Mouse (Mus musculus) layer of hippocampus, adult 11-12 months (tissue): Measurements from ENCODE around the gene Cypt2.
"Not testable (repeated sequence)": the region's sequence is repeated elsewhere in the genome, so short reads cannot be mapped to it uniquely, and the experiment has no call there.

Experiments
- DNase-seq: peaks from one replicate; pipeline ENCODE4 v3.0.0; 2022; ENCODE audit warnings: low spot score

Gene Cypt2

GRCm38 (mm10) chrX:105499472-105499871, at the start of gene Cypt2:
Gene Cypt2 (plus strand): TSS chrX:105499772.
- DNase-seq = not testable (repeated sequence)

DNA sequence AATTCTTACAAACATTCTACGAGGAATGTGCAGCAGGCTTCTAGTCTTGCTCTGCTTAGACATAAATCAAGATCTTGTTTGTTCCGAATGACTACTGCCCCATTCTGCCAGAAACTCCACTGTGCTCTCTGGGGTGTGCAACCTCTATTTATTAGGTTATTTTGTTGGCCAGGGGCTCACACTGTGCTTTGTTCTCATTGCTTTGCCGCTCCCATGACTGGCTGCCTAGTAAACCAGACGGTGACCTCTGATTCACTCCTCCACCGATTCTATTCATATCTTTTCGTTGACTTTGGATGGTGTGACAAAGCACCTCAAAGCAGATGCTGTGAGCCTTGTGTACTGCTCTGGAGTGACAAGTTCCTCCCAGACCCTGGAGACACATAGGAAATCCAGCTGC, 46.7 kb downstream of the Cypt2 start:
- no peak for DNase-seq
